Mouse (Mus musculus): ENCODE results near the gene Doxl2. TPM values are rescaled to one million over a fixed set of nuclear protein-coding genes. Genes with fewer than 3 reads are reported as not detected.
A peak's percentile ranks its signal among the peaks of the same experiment; 100 is the strongest.

The Doxl2 gene
- polyA plus RNA-seq, 1 experiment = not detected

DNA sequence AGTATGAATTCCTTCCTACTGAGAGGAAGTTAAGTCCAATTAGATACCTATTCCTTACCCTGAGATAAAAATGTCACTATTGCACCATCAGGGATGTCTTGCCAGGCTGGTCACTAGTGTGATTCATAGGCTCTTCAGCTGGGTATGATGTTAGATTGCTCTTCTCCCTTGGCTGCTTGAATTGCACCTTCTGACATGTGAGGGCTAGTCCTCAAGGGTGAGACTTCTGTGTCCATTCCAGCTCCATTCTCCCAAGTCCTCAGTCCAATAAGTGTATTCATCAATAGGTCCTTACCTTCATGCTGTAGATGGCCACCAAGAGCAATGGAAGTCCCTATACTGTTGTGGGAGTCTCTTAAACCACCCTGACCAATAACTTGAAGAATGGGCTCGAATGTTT is 4.9 kb downstream of the Doxl2 start:
- no peak for DNase-seq (ENCODE audit: low read depth)
- no peak for TF ChIP-seq CTCF (IDR thresholded peaks at IDR 0.05; ENCODE audit: borderline replicate concordance, extremely low read depth, insufficient read depth, insufficient read length)
- no peak for TF ChIP-seq POLR2A (IDR thresholded peaks at IDR 0.05; ENCODE audit: borderline replicate concordance, extremely low read depth, insufficient read depth, insufficient read length, poor library complexity, severe bottlenecking)

DNA sequence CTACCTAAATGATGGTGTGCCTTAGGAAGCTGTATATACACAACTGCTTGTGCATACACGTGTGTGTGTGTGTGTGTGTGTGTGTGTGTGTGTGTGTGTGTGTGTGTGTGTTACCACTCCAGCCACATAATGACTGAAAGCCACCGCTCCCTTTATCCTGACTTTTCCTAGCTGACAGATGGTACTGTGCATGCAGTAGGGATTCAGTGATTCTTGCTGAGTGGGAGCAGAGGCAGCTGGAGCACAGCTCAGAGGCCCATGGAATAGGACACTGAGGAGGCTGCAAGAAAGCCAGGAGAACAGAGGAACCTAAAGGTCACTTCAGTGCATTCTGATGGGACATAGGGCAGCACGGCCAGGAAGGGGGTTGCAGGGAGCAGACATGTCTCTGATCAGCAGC is 7.5 kb downstream of the Doxl2 start:
- DNase-seq (ENCODE audit: low read depth) = no peak
- no peak for TF ChIP-seq POLR2A (IDR thresholded peaks at IDR 0.05; ENCODE audit: borderline replicate concordance, extremely low read depth, insufficient read depth, insufficient read length, poor library complexity, severe bottlenecking)
- TF ChIP-seq CTCF (IDR thresholded peaks at IDR 0.05; ENCODE audit: borderline replicate concordance, extremely low read depth, insufficient read depth, insufficient read length) = no peak

DNA sequence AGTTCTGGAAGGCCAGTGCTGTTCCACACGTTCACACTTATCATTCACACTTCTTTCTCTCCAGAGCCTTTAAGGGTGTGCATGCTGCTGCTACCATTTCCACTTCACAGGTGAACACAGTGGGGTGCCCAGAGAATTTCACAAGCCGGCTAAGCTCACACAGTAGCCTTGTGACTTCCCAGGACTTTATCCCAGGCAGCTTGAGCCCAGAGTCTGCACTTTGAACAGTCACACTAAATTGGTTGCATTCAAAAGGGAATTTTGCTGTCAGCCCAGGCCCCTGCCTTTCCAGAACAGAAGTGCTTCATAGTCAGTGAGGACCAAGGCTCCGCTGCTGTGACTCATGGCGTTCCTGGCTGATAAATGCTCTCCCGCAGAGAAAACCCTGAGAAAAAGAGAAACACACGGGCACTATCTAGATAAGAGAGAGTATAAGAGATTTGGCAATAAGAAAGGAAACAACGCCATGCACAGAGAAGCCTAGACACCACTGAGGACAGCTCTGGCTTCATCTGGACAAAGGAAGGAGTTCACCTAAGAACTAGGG is 11.8 kb downstream of the Doxl2 start, which contains the start of gene Svs1:
TSS of gene Svs1 (plus strand) at position 418 of the 547 bp plus-strand sequence.
- no peak for TF ChIP-seq POLR2A (IDR thresholded peaks at IDR 0.05; ENCODE audit: borderline replicate concordance, extremely low read depth, insufficient read depth, insufficient read length, poor library complexity, severe bottlenecking)
- TF ChIP-seq CTCF (IDR thresholded peaks at IDR 0.05; ENCODE audit: borderline replicate concordance, extremely low read depth, insufficient read depth, insufficient read length) = no peak
- peak; percentile 9 for DNase-seq (ENCODE audit: low read depth)

- TF ChIP-seq CTCF (IDR thresholded peaks at IDR 0.05; ENCODE audit: borderline replicate concordance, extremely low read depth, insufficient read depth, insufficient read length) = no peak
- TF ChIP-seq POLR2A (IDR thresholded peaks at IDR 0.05; ENCODE audit: borderline replicate concordance, extremely low read depth, insufficient read depth, insufficient read length, poor library complexity, severe bottlenecking) = no peak
Observed at GRCm38 (mm10) chr6:48989971-48990370, 15.2 kb downstream of the Doxl2 start.

GRCm38 (mm10) chr6:48991991-48992390 is 17.2 kb downstream of the Doxl2 start:
- DNase-seq (ENCODE audit: low read depth) = no peak
- no peak for TF ChIP-seq POLR2A (IDR thresholded peaks at IDR 0.05; ENCODE audit: borderline replicate concordance, extremely low read depth, insufficient read depth, insufficient read length, poor library complexity, severe bottlenecking)
- TF ChIP-seq CTCF (IDR thresholded peaks at IDR 0.05; ENCODE audit: borderline replicate concordance, extremely low read depth, insufficient read depth, insufficient read length) = no peak

More at GRCm38 (mm10) chr6:48989971-48990370, 15.2 kb downstream of the Doxl2 start:
- no peak for DNase-seq (ENCODE audit: low read depth)

DNA sequence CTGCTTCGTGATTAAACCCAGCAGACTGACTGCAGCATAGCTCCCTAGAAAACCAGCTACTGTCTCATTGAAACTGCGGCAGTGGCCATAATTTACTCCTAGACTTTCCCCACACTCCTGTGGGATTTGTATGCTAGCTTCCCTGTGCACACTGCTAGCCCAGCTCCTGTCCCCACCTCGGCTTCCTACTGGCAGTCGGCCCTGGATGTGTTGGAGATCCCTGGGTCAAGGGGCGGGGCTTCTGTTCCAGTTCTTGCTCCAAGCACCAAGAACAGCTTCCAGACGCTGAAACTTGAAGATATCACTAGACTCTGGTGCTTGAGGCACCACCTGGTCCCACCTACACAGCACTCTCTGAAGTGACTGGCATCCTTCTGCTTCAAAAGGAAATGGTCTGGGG is 23.4 kb downstream of the Doxl2 start:
- no peak for DNase-seq (ENCODE audit: low read depth)
- TF ChIP-seq POLR2A (IDR thresholded peaks at IDR 0.05; ENCODE audit: borderline replicate concordance, extremely low read depth, insufficient read depth, insufficient read length, poor library complexity, severe bottlenecking) (no peak), CTCF (IDR thresholded peaks at IDR 0.05; ENCODE audit: borderline replicate concordance, extremely low read depth, insufficient read depth, insufficient read length) (no peak)

- no peak for TF ChIP-seq POLR2A (IDR thresholded peaks at IDR 0.05; ENCODE audit: borderline replicate concordance, extremely low read depth, insufficient read depth, insufficient read length, poor library complexity, severe bottlenecking)
- no peak for TF ChIP-seq CTCF (IDR thresholded peaks at IDR 0.05; ENCODE audit: borderline replicate concordance, extremely low read depth, insufficient read depth, insufficient read length)
- no peak for DNase-seq (ENCODE audit: low read depth)
Observed at GRCm38 (mm10) chr6:48998796-48999195, 24.0 kb downstream of the Doxl2 start.

GRCm38 (mm10) chr6:49003381-49003780 is 28.6 kb downstream of the Doxl2 start:
- DNase-seq (ENCODE audit: low read depth) = peak; percentile 33

DNA sequence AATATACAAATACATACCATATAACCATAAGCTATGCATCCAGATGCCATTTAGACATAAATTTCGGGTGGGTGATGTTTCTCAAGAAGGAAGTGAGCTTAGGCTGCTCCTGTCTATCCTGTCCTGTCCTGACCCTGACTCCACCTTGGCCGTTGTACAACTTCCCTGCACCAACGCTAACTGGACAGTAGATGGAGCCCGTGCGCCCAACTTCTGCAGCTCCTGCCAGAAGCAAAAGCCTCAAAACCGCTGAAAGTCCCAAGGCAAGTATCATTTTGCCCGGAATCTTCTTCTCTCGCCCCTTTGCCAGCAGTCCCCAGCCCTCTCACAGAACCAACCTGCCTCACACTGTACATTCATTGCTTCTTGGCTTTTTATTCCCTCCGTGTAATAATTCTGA is 33.2 kb downstream of the Doxl2 start:
- peak; percentile 86 for DNase-seq (ENCODE audit: low read depth)
- TF ChIP-seq POLR2A (IDR thresholded peaks at IDR 0.05; ENCODE audit: borderline replicate concordance, extremely low read depth, insufficient read depth, insufficient read length, poor library complexity, severe bottlenecking) = no peak
- TF ChIP-seq CTCF (IDR thresholded peaks at IDR 0.05; ENCODE audit: borderline replicate concordance, extremely low read depth, insufficient read depth, insufficient read length) = peak; percentile 92

More at GRCm38 (mm10) chr6:49003381-49003780, 28.6 kb downstream of the Doxl2 start:
- peak; percentile 29; the same call in 1 of the 2 replicates for TF ChIP-seq CTCF (IDR thresholded peaks at IDR 0.05; ENCODE audit: borderline replicate concordance, extremely low read depth, insufficient read depth, insufficient read length)
- no peak for TF ChIP-seq POLR2A (IDR thresholded peaks at IDR 0.05; ENCODE audit: borderline replicate concordance, extremely low read depth, insufficient read depth, insufficient read length, poor library complexity, severe bottlenecking)

DNA sequence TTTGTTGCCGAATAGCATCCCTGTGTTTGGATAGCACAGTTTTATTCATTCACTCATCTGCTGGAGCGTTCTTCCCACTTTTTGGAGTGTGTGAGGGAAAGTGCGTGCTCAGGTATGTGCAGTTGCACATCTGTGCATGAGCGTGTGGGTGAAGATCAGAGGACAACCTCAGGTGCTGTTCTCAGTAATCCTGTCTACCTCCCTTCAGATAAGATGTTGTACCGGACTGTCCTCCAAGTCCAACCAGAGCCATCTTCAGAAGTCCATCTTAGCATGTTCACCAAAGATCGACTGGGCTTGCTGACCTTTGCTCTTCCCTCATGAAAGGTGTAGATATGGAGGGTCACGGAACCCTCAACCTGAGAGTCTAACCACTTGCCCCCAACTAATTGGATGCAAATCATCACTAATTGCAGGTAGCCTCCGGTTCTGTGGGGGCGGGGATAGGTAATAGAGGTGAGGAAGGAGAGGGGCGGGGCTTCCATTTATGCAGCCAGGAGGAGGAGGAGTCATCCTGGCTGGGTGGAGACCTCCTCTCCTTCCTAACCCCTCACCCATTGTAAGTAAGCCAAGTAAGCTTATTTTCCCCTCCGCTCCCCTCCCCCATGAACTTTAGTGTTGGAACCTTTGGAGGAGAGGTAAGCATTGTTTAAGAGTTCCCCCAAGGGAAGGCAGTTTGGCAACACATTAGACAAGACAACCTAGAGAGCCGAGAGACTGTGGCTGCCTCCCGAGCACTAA is 33.8 kb downstream of the Doxl2 start:
- TF ChIP-seq POLR2A (IDR thresholded peaks at IDR 0.05; ENCODE audit: borderline replicate concordance, extremely low read depth, insufficient read depth, insufficient read length, poor library complexity, severe bottlenecking) (no peak), CTCF (IDR thresholded peaks at IDR 0.05; ENCODE audit: borderline replicate concordance, extremely low read depth, insufficient read depth, insufficient read length) (no peak)
- no peak for DNase-seq (ENCODE audit: low read depth)

DNA sequence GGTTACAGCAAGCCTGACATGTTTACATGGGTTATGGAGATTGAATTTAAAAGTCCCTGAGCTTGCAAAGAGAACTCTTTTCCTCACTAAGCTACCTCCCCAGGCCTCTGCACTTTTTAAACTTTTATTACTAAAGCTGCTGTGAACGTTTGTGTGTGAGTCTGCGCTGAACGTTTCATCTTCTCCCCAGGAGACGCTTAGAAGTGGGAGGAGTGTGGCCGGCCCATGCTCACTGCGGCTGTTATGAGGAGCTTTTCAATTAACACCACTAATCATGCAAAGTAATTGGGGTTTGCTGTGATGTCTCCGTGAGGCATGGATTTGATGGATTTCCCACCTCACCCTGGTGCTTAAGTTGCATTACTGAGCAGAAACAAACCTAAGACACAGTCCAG is 34.4 kb downstream of the Doxl2 start:
- no peak for TF ChIP-seq CTCF (IDR thresholded peaks at IDR 0.05; ENCODE audit: borderline replicate concordance, extremely low read depth, insufficient read depth, insufficient read length)
- TF ChIP-seq POLR2A (IDR thresholded peaks at IDR 0.05; ENCODE audit: borderline replicate concordance, extremely low read depth, insufficient read depth, insufficient read length, poor library complexity, severe bottlenecking) = no peak
- DNase-seq (ENCODE audit: low read depth) = peak; percentile 66

DNA sequence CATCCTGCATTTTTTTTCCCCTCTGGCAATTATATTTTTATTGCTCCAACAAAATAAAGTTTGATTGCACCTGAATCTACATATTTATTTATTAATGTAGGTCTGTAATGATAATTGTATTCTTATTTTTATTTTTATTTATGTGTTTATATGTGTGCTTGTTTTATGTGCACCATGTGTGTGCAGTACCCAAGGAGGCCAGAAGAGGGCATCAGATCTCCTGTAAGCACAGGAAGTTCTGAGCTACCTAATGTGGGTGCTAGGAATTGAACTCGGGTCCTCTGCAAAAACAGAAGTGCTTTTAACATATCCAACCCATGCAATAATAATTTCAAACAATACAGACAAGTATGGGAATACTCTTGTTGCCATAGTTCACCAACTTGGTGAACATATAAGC is 34.9 kb downstream of the Doxl2 start:
- no peak for TF ChIP-seq POLR2A (IDR thresholded peaks at IDR 0.05; ENCODE audit: borderline replicate concordance, extremely low read depth, insufficient read depth, insufficient read length, poor library complexity, severe bottlenecking)
- TF ChIP-seq CTCF (IDR thresholded peaks at IDR 0.05; ENCODE audit: borderline replicate concordance, extremely low read depth, insufficient read depth, insufficient read length) = peak; percentile 17; the same call in 1 of the 2 replicates

More for the DNA sequence above, 34.9 kb downstream of the Doxl2 start:
- no peak for DNase-seq (ENCODE audit: low read depth)
